Mouse (Mus musculus): ENCODE results near the gene Ercc1. TPM values are rescaled to one million over a fixed set of nuclear protein-coding genes. Genes with fewer than 3 reads are reported as not detected.

The Ercc1 gene
- total and polyA plus RNA-seq, 2 experiments, result 6.5 to 9.4 TPM

- Histone ChIP-seq H3K4me3 (ENCODE audit: insufficient read depth, low read depth, low read length) (no peak overlapping the region), H3K9ac (ENCODE audit: low read depth, low read length) (peak overlapping the region; percentile 45; the same call in 1 of the 2 replicates), H3K4me1 (ENCODE audit: control insufficient read depth, insufficient read depth, low read length) (no peaks in the 10 kb centered on the region), H3K79me2 (ENCODE audit: control insufficient read depth, insufficient read depth, low read length) (no peaks in the 10 kb centered on the region), H3K27me3 (ENCODE audit: control insufficient read depth, insufficient read depth, low read length) (no peaks in the 10 kb centered on the region), H3K27ac (replicated peaks; ENCODE audit: insufficient read depth, low read depth, low read length) (no peak overlapping the region), H3K36me3 (ENCODE audit: control insufficient read depth, insufficient read depth, low read length) (no peaks in the 10 kb centered on the region)
- WGBS, result 28% methylated on average over 46 of the region's 46 CpGs
- DNase-seq (ENCODE audit: extremely low read depth, low read depth, low spot score), result no peak
- peak; percentile 74 for TF ChIP-seq CTCF (IDR thresholded peaks at IDR 0.05; ENCODE audit: low read depth, low read length)
- no peak for TF ChIP-seq POLR2A (IDR thresholded peaks at IDR 0.05; ENCODE audit: extremely low read depth, insufficient read depth, low read length)
Measured at GRCm38 (mm10) chr7:19369823-19370425, 25.3 kb downstream of the Ercc1 start.

GRCm38 (mm10) chr7:19373367-19373766 lies 28.8 kb downstream of the Ercc1 start:
- Histone ChIP-seq H3K4me3 (ENCODE audit: insufficient read depth, low read depth, low read length) (no peak overlapping the region), H3K4me1 (ENCODE audit: control insufficient read depth, insufficient read depth, low read length) (no peaks in the 10 kb centered on the region), H3K27me3 (ENCODE audit: control insufficient read depth, insufficient read depth, low read length) (no peaks in the 10 kb centered on the region), H3K27ac (replicated peaks; ENCODE audit: insufficient read depth, low read depth, low read length) (no peak overlapping the region), H3K9ac (ENCODE audit: low read depth, low read length) (no peak overlapping the region), H3K36me3 (ENCODE audit: control insufficient read depth, insufficient read depth, low read length) (no peaks in the 10 kb centered on the region), H3K79me2 (ENCODE audit: control insufficient read depth, insufficient read depth, low read length) (no peaks in the 10 kb centered on the region)
- WGBS, result 96% methylated on average over 2 of the region's 2 CpGs
- TF ChIP-seq CTCF (IDR thresholded peaks at IDR 0.05; ENCODE audit: low read depth, low read length), result no peak
- no peak for TF ChIP-seq POLR2A (IDR thresholded peaks at IDR 0.05; ENCODE audit: extremely low read depth, insufficient read depth, low read length)
- DNase-seq (ENCODE audit: extremely low read depth, low read depth, low spot score), result no peak

GRCm38 (mm10) chr7:19375368-19375767 lies 30.8 kb downstream of the Ercc1 start:
- H3K4me3 ChIP-seq (ENCODE audit: insufficient read depth, low read depth, low read length), result no peak overlapping the region
- 90% methylated on average over 18 of the region's 18 CpGs for WGBS
- DNase-seq (ENCODE audit: extremely low read depth, low read depth, low spot score), result no peak
- no peaks in the 10 kb centered on the region for H3K27me3 ChIP-seq (ENCODE audit: control insufficient read depth, insufficient read depth, low read length)
- H3K27ac ChIP-seq (replicated peaks; ENCODE audit: insufficient read depth, low read depth, low read length), result no peak overlapping the region
- H3K4me1 ChIP-seq (ENCODE audit: control insufficient read depth, insufficient read depth, low read length), result no peaks in the 10 kb centered on the region
- no peak for TF ChIP-seq CTCF (IDR thresholded peaks at IDR 0.05; ENCODE audit: low read depth, low read length)
- TF ChIP-seq POLR2A (IDR thresholded peaks at IDR 0.05; ENCODE audit: extremely low read depth, insufficient read depth, low read length), result no peak
- H3K9ac ChIP-seq (ENCODE audit: low read depth, low read length), result no peak overlapping the region
- no peaks in the 10 kb centered on the region for H3K36me3 ChIP-seq (ENCODE audit: control insufficient read depth, insufficient read depth, low read length)
- H3K79me2 ChIP-seq (ENCODE audit: control insufficient read depth, insufficient read depth, low read length), result no peaks in the 10 kb centered on the region

GRCm38 (mm10) chr7:19376019-19376418 lies 31.4 kb downstream of the Ercc1 start:
- no peaks in the 10 kb centered on the region for H3K79me2 ChIP-seq (ENCODE audit: control insufficient read depth, insufficient read depth, low read length)
- WGBS, result 59% methylated on average over 4 of the region's 4 CpGs

GRCm38 (mm10) chr7:19378049-19378448 lies 33.5 kb downstream of the Ercc1 start:
- H3K27me3 ChIP-seq (ENCODE audit: control insufficient read depth, insufficient read depth, low read length), result no peaks in the 10 kb centered on the region
- H3K9ac ChIP-seq (ENCODE audit: low read depth, low read length), result no peak overlapping the region
- no peak for DNase-seq (ENCODE audit: extremely low read depth, low read depth, low spot score)
- H3K4me3 ChIP-seq (ENCODE audit: insufficient read depth, low read depth, low read length), result no peak overlapping the region
- 0 out of 2 replicates have a peak, but pooled peaks cover 2% of the 10 kb centered on the region for H3K4me1 ChIP-seq (ENCODE audit: control insufficient read depth, insufficient read depth, low read length)
- no peak for TF ChIP-seq CTCF (IDR thresholded peaks at IDR 0.05; ENCODE audit: low read depth, low read length)
- no peak for TF ChIP-seq POLR2A (IDR thresholded peaks at IDR 0.05; ENCODE audit: extremely low read depth, insufficient read depth, low read length)
- H3K27ac ChIP-seq (replicated peaks; ENCODE audit: insufficient read depth, low read depth, low read length), result no peak overlapping the region
- 93% methylated on average over 8 of the region's 8 CpGs for WGBS
- H3K79me2 ChIP-seq (ENCODE audit: control insufficient read depth, insufficient read depth, low read length), result peaks cover 4% of the 10 kb centered on the region; the same call in 1 of the 2 replicates
- H3K36me3 ChIP-seq (ENCODE audit: control insufficient read depth, insufficient read depth, low read length), result no peaks in the 10 kb centered on the region

More at GRCm38 (mm10) chr7:19376019-19376418, 31.4 kb downstream of the Ercc1 start:
- no peak overlapping the region for H3K9ac ChIP-seq (ENCODE audit: low read depth, low read length)
- no peaks in the 10 kb centered on the region for H3K27me3 ChIP-seq (ENCODE audit: control insufficient read depth, insufficient read depth, low read length)
- TF ChIP-seq CTCF (IDR thresholded peaks at IDR 0.05; ENCODE audit: low read depth, low read length), result no peak
- TF ChIP-seq POLR2A (IDR thresholded peaks at IDR 0.05; ENCODE audit: extremely low read depth, insufficient read depth, low read length), result no peak
- peak; percentile 5 for DNase-seq (ENCODE audit: extremely low read depth, low read depth, low spot score)
- no peaks in the 10 kb centered on the region for H3K36me3 ChIP-seq (ENCODE audit: control insufficient read depth, insufficient read depth, low read length)
- H3K27ac ChIP-seq (replicated peaks; ENCODE audit: insufficient read depth, low read depth, low read length), result no peak overlapping the region
- H3K4me1 ChIP-seq (ENCODE audit: control insufficient read depth, insufficient read depth, low read length), result no peaks in the 10 kb centered on the region
- H3K4me3 ChIP-seq (ENCODE audit: insufficient read depth, low read depth, low read length), result no peak overlapping the region
